In genomic region chr11:6560655-6561360, GRCm38 (mm10) we compare ENCODE assay signal across 8 mouse cellular contexts. TPM values are rescaled to one million over a fixed set of nuclear protein-coding genes. Genes with fewer than 3 reads are reported as not detected.
DNase-seq lines count a peak whose midpoint lies in the region; ATAC-seq and TF ChIP-seq lines count a peak whose summit lies in the region.

No protein-coding gene starts in this region.

- no peaks in the 10 kb centered on the region for H3K27me3 ChIP-seq in kidney, adult 2 months (replicated peaks; ENCODE audit: control insufficient read depth, insufficient read depth, low read length)
- no peaks in the 10 kb centered on the region for H3K27me3 ChIP-seq in liver, embryonic 15.5 days
- H3K27me3 ChIP-seq in testis, adult 2 months (ENCODE audit: control insufficient read depth, insufficient read depth, low read length): no peaks in the 10 kb centered on the region
- no peaks in the 10 kb centered on the region for H3K27me3 ChIP-seq in neural tube, embryonic 15.5 days (replicated peaks)

- TF ChIP-seq CTCF in kidney, adult 2 months (conservative IDR thresholded peaks at IDR 0.05; ENCODE audit: insufficient read depth, insufficient read length, low read depth, low read length): no peak
- TF ChIP-seq CTCF in bone marrow macrophage, adult 2 months (IDR thresholded peaks at IDR 0.05; ENCODE audit: low read depth, low read length): no peak
- no peak for TF ChIP-seq CTCF in testis, adult 2 months (IDR thresholded peaks at IDR 0.05; ENCODE audit: control insufficient read depth, insufficient read depth, insufficient replicate concordance, low read depth, low read length)

- no peak for TF ChIP-seq POLR2A in kidney, adult 2 months (IDR thresholded peaks at IDR 0.05; ENCODE audit: low read depth, low read length)
- no peak for TF ChIP-seq POLR2A in bone marrow macrophage, adult 2 months (IDR thresholded peaks at IDR 0.05; ENCODE audit: borderline replicate concordance, low read depth, low read length)
- TF ChIP-seq POLR2A in testis, adult 2 months (IDR thresholded peaks at IDR 0.05; ENCODE audit: control insufficient read depth, low read depth, low read length): no peak

- peak; percentile 46 for DNase-seq in kidney, adult 2 months
- no peak for DNase-seq in kidney, adult 8-10 months
- no peak for DNase-seq in layer of hippocampus, adult 9-10 months (ENCODE audit: low spot score)
- no peak for DNase-seq in embryo, embryonic 10 days (ENCODE audit: low spot score)

- peak overlapping the region; percentile 71 for H3K27ac ChIP-seq in kidney, adult 2 months (ENCODE audit: insufficient read depth, low read depth, low read length)
- H3K27ac ChIP-seq in bone marrow macrophage, adult 2 months (ENCODE audit: insufficient read depth, low read depth, low read length): peak overlapping the region; percentile 92
- peak overlapping the region; percentile 46 for H3K27ac ChIP-seq in liver, embryonic 15.5 days (replicated peaks)
- H3K27ac ChIP-seq in testis, adult 2 months (ENCODE audit: control insufficient read depth, insufficient read depth, low read depth, low read length): 0 out of 2 replicates have a peak overlapping the region, but pooled peaks have one; percentile 35
- H3K27ac ChIP-seq in neural tube, embryonic 15.5 days (replicated peaks): no peak overlapping the region

- 0 out of 2 replicates have a peak, but pooled peaks cover 2% of the 10 kb centered on the region for H3K4me1 ChIP-seq in kidney, adult 2 months (ENCODE audit: control insufficient read depth, insufficient read depth, low read length)
- H3K4me1 ChIP-seq in bone marrow macrophage, adult 2 months (ENCODE audit: control insufficient read depth, insufficient read depth, low read length): peaks cover 49% of the 10 kb centered on the region
- H3K4me1 ChIP-seq in liver, embryonic 15.5 days (replicated peaks): peaks cover 45% of the 10 kb centered on the region
- H3K4me1 ChIP-seq in testis, adult 2 months (ENCODE audit: control insufficient read depth, insufficient read depth, low read length): peaks cover 4% of the 10 kb centered on the region
- peaks cover 3% of the 10 kb centered on the region; the same call in 1 of the 2 replicates for H3K4me1 ChIP-seq in neural tube, embryonic 15.5 days

- peak overlapping the region; percentile 34 for H3K4me2 ChIP-seq in liver, embryonic 15.5 days
- no peak overlapping the region for H3K4me2 ChIP-seq in neural tube, embryonic 15.5 days

- 70% methylated on average over 13 of the region's 13 CpGs for WGBS in kidney, adult 2 months
- WGBS in liver, embryonic 15.5 days (ENCODE audit: insufficient replicate concordance): 31% methylated on average over 13 of the region's 13 CpGs
- 88% methylated on average over 13 of the region's 13 CpGs for WGBS in neural tube, embryonic 15.5 days

- no peak for ATAC-seq in liver, embryonic 15.5 days (ENCODE audit: insufficient read depth)
- no peak for ATAC-seq in neural tube, embryonic 15.5 days (ENCODE audit: low FRiP score)

- no peaks in the 10 kb centered on the region for H3K9me3 ChIP-seq in liver, embryonic 15.5 days (replicated peaks)
- H3K9me3 ChIP-seq in neural tube, embryonic 15.5 days (replicated peaks): no peaks in the 10 kb centered on the region

- peak overlapping the region; percentile 8; the same call in 1 of the 2 replicates for H3K4me3 ChIP-seq in kidney, adult 2 months (ENCODE audit: insufficient read depth, low read depth, low read length)
- H3K4me3 ChIP-seq in bone marrow macrophage, adult 2 months (ENCODE audit: insufficient read depth, low read length): peak overlapping the region; percentile 63
- H3K4me3 ChIP-seq in liver, embryonic 15.5 days (replicated peaks): peak overlapping the region; percentile 30
- H3K4me3 ChIP-seq in testis, adult 2 months (ENCODE audit: control insufficient read depth, low read depth, low read length): no peak overlapping the region
- H3K4me3 ChIP-seq in neural tube, embryonic 15.5 days (replicated peaks): no peak overlapping the region

- H3K36me3 ChIP-seq in kidney, adult 2 months (ENCODE audit: control insufficient read depth, insufficient read depth, low read length): no peaks in the 10 kb centered on the region
- H3K36me3 ChIP-seq in liver, embryonic 15.5 days (replicated peaks): peaks cover 28% of the 10 kb centered on the region
- no peaks in the 10 kb centered on the region for H3K36me3 ChIP-seq in testis, adult 2 months (ENCODE audit: control insufficient read depth, insufficient read depth, low read length)
- H3K36me3 ChIP-seq in neural tube, embryonic 15.5 days: peaks cover 9% of the 10 kb centered on the region; the same call in 1 of the 2 replicates

- no peak overlapping the region for H3K9ac ChIP-seq in liver, embryonic 15.5 days
- H3K9ac ChIP-seq in neural tube, embryonic 15.5 days (replicated peaks): no peak overlapping the region

RNA-seq across cellular contexts. Expression of gene Ccm2, which starts 14.1 kb away (rescaled TPM):
- 56.1 and 60.8 TPM in 2 replicates for polyA plus RNA-seq in kidney, adult 2 months (2012; rRNA removed)
- 70.8 and 88.9 TPM in 2 replicates for polyA plus RNA-seq in bone marrow macrophage, adult 2 months (2012; ENCODE audit: insufficient read depth, insufficient read length, missing spikeins)
- polyA plus RNA-seq in liver, embryonic 15.5 days (2015; fragmentation: Nextera tagmentation; extraction: Ambion mirVana): 40.1 and 43.9 TPM in 2 replicates
- polyA plus RNA-seq in testis, adult 2 months (2012; rRNA removed): 21.1 and 22.5 TPM in 2 replicates
- 96.2 and 107 TPM in 2 replicates for polyA plus RNA-seq in neural tube, embryonic 15.5 days (2015; fragmentation: Nextera tagmentation; extraction: Ambion mirVana)

RNA-seq across cellular contexts. Expression of gene Myo1g, which starts 40.0 kb away (rescaled TPM):
- 3.2 and 10.3 TPM in 2 replicates for polyA plus RNA-seq in kidney, adult 2 months (2012; rRNA removed)
- polyA plus RNA-seq in bone marrow macrophage, adult 2 months (2012; ENCODE audit: insufficient read depth, insufficient read length, missing spikeins): 96.5 and 106 TPM in 2 replicates
- polyA plus RNA-seq in liver, embryonic 15.5 days (2015; fragmentation: Nextera tagmentation; extraction: Ambion mirVana): 9.4 and 9.6 TPM in 2 replicates
- polyA plus RNA-seq in testis, adult 2 months (2012; rRNA removed): 0.31 and 0.46 TPM in 2 replicates
- 0.37 and 6.2 TPM in 2 replicates for polyA plus RNA-seq in neural tube, embryonic 15.5 days (2015; fragmentation: Nextera tagmentation; extraction: Ambion mirVana)

RNA-seq across cellular contexts. Expression of gene Nacad, which starts 45.0 kb away (rescaled TPM):
- polyA plus RNA-seq in kidney, adult 2 months (2012; rRNA removed): 2.2 and 2.7 TPM in 2 replicates
- polyA plus RNA-seq in bone marrow macrophage, adult 2 months (2012; ENCODE audit: insufficient read depth, insufficient read length, missing spikeins): not detected in 2 replicates
- polyA plus RNA-seq in liver, embryonic 15.5 days (2015; fragmentation: Nextera tagmentation; extraction: Ambion mirVana): 5.2 and 5.3 TPM in 2 replicates
- 1.0 and 1.4 TPM in 2 replicates for polyA plus RNA-seq in testis, adult 2 months (2012; rRNA removed)
- 66.7 and 78.2 TPM in 2 replicates for polyA plus RNA-seq in neural tube, embryonic 15.5 days (2015; fragmentation: Nextera tagmentation; extraction: Ambion mirVana)

Comparison
In these comparisons a context has a peak if more than half of its experiments do, and no peak if none do; other contexts are left out.
1. H3K4me3 ChIP-seq: peak in kidney, adult 2 months (single experiment), bone marrow macrophage, adult 2 months (single experiment) and liver, embryonic 15.5 days (single experiment); none in testis, adult 2 months (single experiment) and neural tube, embryonic 15.5 days (single experiment).
2. RNA of gene Nacad, which starts 45.0 kb away (polyA plus RNA-seq): 66.7 to 78.2 TPM in neural tube, embryonic 15.5 days; 5.2 to 5.3 TPM in liver, embryonic 15.5 days, 2.2 to 2.7 TPM in kidney, adult 2 months, 1.0 to 1.4 TPM in testis, adult 2 months and not detected in bone marrow macrophage, adult 2 months; every median in the first group is over 10 times any median in the second.